Mouse (Mus musculus): ENCODE data around the gene Rrp9. TPM values are rescaled to one million over a fixed set of nuclear protein-coding genes. Genes with fewer than 3 reads are reported as not detected.

Rrp9 gene
- polyA plus RNA-seq, 1 experiment, result 496 TPM

GRCm38 (mm10) chr9:106464751-106465541 is 10.8 kb upstream of the Rrp9 start:
- TF ChIP-seq GATA1 (IDR thresholded peaks at IDR 0.05; ENCODE audit: low read length), result no peak

GRCm38 (mm10) chr9:106465571-106466200 is 10.1 kb upstream of the Rrp9 start, which contains the start of gene Gpr62:
Gene Gpr62 (minus strand): TSS chr9:106465938.
- TF ChIP-seq GATA1 (IDR thresholded peaks at IDR 0.05; ENCODE audit: low read length), result no peak

GRCm38 (mm10) chr9:106466721-106467120 is 9.0 kb upstream of the Rrp9 start:
- TF ChIP-seq GATA1 (IDR thresholded peaks at IDR 0.05; ENCODE audit: low read length), result no peak

GRCm38 (mm10) chr9:106467746-106468145 is 8.0 kb upstream of the Rrp9 start:
- no peak for TF ChIP-seq GATA1 (IDR thresholded peaks at IDR 0.05; ENCODE audit: low read length)

- TF ChIP-seq GATA1 (IDR thresholded peaks at IDR 0.05; ENCODE audit: low read length), result no peak
Observed at GRCm38 (mm10) chr9:106469317-106469716, 6.4 kb upstream of the Rrp9 start.

DNA sequence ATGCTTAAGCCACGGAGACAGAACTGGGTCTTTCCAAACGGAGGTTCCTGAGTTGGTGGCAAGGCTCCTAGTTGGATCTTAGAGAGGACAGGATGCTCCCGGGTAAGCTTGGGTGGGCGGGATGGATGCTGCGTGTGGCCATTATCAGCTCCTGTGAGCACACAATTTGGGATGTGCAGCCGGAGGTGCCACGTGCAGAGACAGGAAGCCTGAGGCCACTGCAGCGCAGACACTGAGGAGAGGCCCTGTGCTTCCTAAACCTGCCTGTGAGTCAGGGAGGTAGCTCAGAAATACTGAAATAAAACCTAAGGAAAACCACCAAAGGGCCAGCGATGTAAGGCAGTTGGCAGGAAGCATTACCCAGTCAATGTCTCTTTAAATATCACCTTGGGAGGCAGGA is 6.0 kb upstream of the Rrp9 start:
- TF ChIP-seq GATA1 (IDR thresholded peaks at IDR 0.05; ENCODE audit: low read length), result no peak

DNA sequence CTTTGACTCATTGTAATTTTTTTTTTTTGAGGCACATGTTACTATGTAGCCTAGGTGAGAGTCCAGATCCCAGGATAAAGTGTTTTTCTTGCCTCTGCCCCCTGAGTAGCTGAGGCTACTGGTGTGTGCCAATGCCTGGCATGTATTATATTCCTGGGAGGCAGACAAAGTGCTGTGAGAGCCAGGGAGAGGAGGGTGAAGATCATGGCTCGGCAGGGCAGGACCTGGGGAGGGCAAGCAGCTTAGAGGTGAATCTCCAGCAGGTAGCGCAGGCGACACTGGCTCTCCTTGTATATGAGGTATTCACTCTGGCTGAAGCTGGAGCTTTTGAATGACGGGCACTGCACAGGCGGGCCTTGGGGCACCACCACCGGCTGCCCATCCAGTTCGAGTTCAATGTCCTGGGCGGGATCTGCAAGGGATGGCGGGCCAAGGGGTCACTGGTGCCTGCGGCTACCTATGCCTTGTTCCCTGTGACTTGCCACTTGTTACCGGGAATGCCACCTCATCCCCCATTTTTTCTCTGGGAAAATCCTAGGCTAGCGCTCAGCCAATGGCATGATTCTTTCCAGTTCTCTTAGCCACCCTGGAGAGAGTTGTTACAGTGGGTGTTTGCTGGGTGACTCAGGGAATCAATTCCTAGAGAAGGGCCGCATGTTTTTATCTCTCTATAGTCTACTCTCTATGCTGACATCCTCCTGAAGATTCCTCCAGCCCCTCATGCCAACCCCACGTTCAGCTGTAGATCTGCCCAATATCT is 4.6 kb upstream of the Rrp9 start:
- no peak for TF ChIP-seq GATA1 (IDR thresholded peaks at IDR 0.05; ENCODE audit: low read length)

- no peak for TF ChIP-seq GATA1 (IDR thresholded peaks at IDR 0.05; ENCODE audit: low read length)
Observed at GRCm38 (mm10) chr9:106471892-106472291, 3.9 kb upstream of the Rrp9 start.

GRCm38 (mm10) chr9:106472321-106472720 is 3.4 kb upstream of the Rrp9 start:
- TF ChIP-seq GATA1 (IDR thresholded peaks at IDR 0.05; ENCODE audit: low read length), result no peak

- TF ChIP-seq GATA1 (IDR thresholded peaks at IDR 0.05; ENCODE audit: low read length), result no peak
Observed at GRCm38 (mm10) chr9:106473081-106473752, 2.5 kb upstream of the Rrp9 start.

GRCm38 (mm10) chr9:106473753-106474105 is 2.0 kb upstream of the Rrp9 start:
- no peak for TF ChIP-seq GATA1 (IDR thresholded peaks at IDR 0.05; ENCODE audit: low read length)

GRCm38 (mm10) chr9:106474456-106474855 is 1.3 kb upstream of the Rrp9 start:
- TF ChIP-seq GATA1 (IDR thresholded peaks at IDR 0.05; ENCODE audit: low read length), result no peak

DNA sequence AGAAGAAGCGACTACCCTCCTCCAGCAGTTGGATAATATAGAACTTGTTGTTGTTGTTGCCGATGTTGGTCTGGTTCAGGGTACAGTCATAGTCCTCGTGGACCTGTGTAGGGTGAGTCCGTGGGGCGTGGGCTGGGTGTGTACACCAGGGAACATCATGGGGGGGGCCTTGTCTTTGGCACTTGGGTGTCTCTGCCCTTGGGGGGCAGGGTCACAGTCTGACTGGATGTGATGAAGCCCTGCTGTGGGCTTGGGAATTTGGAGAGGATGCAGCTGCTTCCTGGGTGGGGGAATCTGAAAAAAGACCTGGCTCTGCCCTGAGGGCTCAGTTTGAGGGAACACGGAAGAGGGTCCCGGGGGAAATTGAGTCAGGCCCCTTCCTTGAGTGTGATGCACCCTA is 717 bp upstream of the Rrp9 start:
- TF ChIP-seq GATA1 (IDR thresholded peaks at IDR 0.05; ENCODE audit: low read length), result no peak

DNA sequence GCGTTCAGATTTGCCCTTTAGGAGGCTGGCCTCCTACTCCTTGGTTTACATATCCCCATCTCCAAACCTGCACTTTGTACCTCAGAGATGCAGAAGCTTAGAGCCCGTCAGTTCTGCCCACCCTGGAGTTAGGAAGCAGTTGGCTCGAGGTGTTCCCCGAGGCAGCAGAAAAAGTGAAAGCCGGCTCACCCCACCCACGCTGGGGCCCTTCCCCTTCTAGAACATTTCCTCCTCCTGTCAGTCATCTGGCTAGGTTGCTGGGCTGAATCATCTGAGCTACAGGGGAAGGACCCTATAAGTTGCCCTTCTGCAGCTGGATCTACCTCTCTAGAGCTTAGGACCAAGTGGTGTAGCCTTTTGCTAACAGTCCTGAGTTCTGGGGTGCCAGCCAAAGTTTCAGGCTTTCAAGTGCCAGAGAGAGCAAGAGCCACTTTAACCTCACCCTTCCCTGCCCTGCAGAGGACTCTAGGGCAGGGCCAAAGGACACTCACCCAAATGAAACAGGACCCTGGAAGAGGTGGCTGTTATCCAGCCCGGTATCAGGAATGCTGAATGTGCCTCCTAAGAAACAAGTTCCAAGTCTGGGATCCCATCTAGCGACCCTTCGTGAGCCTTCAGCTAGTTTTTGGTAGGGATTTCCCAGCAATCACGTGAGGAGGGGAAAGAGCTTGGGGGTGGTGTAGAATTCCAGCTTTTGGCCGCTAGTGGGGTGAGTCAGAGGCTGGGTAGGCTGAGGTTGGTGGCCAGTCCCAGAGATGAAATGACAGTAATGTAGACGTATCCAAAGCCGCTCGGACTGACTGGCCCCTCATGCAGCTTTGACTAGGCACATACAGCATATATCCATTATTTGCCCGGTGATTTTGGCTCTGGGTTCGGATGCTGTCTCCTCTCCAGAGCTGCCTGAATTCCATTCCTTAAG is 500 bp downstream of the Rrp9 start:
- no peak for TF ChIP-seq GATA1 (IDR thresholded peaks at IDR 0.05; ENCODE audit: low read length)
